Mouse (Mus musculus) adrenal gland, adult (tissue): ENCODE measurements at regions not wholly inside any gene's neighbourhood (a gene's known extent, or its start where the extent isn't known, plus 50 kb on each side); places are given as distances from the start of the nearest gene placed in this dataset.
A peak's percentile ranks its signal among the peaks of the same experiment; 100 is the strongest.

ENCODE experiments used
- DNase-seq, 2 experiments: peaks; one replicate each; pipeline ENCODE4 v3.0.0; 2022 to 2023; ENCODE audit warnings: low spot score in 1 of 2; ENCODE audit not compliant: inconsistent age in 2 of 2

DNA sequence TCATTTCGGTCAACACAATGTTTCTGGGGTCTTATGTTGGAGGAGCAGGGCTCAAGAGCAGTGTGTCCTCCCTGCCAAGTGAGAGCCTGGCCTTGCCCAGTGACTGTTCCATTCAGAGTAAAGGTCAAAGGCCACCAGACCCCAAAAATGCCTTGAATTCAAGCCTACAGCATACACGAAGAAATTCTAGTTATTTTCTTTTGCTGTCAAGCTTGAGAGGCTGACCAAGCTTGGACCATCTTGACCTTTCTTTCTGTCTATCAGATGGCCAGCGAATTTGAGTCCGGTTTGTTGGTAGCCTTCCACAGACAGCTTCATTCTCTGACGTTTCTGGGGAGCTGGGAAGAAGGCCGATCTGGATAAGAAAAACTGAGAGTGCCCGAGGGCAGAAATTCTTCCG, 68.1 kb upstream of the Map4k3 start:
- no peak for DNase-seq

DNA sequence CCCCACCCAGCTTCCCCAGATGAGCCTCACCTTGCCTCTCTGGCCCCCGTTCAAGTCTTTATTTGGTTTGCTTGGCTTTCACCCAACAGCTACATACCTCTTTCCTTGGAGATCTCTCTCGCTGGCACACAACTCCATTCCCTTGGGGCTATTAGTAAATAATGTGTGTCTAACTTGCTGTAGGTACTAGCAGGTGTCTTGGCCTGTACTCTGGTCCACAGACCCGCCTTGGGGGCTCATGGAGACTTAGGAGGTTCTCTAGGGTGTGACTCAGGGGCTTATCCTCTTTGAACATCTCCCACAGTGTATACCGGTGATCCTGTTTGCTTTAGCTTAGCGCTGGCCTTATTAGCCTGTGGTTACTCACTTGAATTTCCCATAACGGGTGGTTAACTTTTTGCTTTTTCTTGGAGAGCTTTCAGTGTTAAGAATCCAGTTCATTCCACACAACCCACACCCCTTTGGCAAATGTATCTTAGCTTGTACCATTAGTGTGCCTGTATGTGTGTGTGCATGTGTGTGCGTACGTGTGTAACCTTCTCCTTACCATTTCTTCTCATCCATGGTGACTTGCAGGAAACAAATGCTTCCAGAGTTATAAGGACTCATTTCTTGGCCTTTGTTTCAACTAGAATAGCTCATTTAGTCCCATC, 67.3 kb upstream of the Map4k3 start:
- DNase-seq: no peak

DNA sequence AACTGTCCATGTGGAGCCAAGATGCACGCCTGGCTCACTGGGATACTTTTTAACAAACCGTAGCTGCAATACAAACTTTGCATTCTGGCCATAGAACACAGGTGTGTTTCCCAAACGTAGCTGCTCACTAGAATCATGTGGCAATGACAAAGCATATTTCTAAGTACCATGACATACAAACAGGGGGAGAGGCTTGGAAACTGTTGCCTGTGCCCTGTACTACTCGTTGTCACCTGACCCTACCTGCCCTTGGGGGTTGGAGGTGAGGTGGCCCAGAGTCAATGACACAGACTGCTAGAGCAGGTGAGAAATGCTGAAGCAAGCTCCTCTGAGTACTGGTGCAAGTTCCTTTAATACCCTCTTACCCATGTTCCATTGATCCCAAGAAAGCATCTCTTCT, 64.3 kb upstream of the Map4k3 start:
- no peak for DNase-seq

DNA sequence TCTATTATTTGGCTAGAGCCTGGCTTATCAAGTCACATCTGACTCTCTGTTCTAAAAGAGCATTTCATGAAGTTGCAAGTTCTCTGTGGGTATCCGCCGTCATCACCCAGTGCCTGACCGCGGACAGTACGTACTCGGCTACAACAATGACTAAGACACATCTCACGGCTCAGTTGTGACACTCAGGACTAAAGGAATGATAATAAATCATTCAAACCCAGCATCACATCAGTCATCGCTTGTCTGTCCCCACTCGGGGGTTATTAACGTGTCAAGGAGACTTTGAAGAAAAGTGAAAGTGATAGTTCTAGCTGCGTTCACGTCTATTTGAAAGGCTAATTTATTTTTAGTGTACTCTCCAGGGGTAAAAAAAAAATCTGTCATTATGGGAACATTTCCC, 61.4 kb upstream of the Map4k3 start:
- DNase-seq: peak; percentile 67 to 76

DNA sequence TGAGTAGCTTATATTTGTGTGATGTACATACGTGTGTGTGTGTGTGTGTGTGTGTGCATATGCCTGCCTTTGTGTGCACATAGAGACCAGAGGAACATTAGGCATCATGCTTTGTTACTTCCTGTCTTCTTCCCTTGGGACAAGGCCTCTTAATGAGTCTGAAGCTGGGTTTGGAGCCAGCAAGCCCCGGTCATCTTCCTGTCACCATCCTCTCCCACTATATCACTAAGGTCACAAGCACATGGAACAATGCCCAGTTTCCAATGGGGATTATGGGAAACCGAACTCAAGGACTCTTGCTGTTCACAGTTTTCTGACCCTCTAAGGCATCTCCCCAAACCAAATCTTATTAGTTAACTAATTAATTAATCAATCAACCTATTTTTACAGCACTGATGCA, 60.7 kb upstream of the Map4k3 start:
- peak in 1 of 2 experiments; percentile 64 for DNase-seq

DNA sequence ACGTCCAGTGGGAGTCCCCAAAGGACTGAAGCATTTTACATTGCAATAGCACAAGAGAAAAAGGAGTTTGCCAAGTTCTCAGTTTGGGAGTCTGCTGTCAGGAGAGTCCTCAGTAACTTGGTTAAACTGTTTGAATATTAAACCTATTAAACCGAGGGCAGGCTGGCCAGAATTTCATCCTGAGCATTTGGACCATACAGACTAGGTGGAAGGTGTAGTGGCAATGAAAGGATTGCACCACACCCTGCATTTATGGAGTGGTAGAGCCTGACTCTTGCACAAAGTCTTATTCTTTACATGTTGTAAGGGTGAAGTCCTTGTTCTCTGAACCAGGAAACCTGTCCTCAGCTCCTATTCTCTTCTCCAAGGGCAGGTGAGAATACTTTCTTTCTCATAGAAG, 58.6 kb upstream of the Map4k3 start:
- DNase-seq: no peak

DNA sequence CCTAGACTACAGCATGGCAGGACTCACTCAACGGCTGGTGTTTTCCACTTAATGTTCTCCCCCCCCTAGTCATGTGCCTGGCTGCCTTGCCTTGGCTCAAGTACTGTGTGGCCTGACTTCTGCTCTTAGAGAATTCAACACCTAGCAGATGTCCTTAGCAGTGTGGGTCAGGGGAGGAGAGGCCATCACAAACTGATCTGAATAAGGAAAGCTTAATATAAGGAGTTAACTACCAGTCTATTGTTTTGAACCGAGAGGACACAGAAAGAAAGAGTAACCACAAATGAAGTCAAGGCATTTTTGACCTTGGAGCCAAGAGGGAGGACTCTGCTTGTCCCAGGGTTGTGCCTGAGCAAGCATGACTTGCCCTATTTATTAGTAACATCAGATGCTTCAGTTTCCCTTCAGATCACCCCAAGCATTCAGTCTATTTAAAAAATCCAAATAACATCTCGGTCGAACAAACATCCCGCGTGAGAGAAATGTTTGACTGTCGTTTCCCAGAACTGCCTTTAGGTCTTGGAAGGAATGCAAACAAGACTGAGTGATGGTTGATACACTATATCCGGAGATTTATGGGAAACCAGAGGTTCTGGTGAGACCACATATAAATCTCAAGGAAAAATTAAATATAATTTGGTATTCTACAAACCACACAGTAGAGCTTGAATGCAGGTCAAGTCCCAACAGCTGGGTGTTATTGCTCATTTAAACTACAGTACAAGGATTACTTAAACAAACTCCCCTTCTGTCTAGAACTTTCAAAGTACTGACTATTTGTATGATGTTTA, 58.0 kb upstream of the Map4k3 start:
- DNase-seq: no peak

DNA sequence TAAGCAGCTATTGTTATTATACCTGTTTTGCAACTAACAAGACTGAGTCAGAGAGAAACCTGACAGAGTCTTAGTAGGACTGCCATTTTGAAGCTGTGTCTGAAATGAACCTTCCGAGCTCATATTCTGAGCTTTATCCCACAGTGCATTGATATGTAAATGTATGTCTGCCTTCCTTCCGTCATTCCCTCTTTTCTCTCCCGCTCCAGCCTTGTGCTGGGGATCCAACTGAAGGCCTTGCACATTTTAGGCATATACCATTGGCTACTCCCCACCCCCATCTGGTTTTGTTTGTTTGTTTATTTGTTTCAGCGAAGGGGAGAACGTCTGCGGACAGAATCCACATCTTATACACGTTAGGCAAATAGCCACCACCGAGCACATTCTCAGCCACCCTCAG, 57.2 kb upstream of the Map4k3 start:
- no peak for DNase-seq

DNA sequence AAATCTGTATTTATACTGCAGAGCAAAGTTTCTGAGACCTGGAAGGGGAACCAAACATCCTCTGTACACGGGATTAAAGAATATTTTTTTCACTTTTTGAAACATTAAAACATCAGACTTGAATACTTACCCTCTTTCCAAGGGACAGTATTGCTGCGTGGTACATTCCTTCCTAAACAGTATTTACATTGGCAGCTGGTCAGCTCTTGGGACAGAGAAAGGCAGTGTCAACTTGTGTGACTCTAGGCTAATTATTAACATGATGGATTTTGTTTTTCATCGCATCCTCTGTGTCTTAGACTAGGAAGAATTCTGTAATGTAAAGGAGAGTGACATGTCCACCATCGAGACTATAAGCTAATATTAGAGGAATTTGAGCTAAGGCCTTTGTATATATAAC, 56.8 kb upstream of the Map4k3 start:
- no peak for DNase-seq

DNA sequence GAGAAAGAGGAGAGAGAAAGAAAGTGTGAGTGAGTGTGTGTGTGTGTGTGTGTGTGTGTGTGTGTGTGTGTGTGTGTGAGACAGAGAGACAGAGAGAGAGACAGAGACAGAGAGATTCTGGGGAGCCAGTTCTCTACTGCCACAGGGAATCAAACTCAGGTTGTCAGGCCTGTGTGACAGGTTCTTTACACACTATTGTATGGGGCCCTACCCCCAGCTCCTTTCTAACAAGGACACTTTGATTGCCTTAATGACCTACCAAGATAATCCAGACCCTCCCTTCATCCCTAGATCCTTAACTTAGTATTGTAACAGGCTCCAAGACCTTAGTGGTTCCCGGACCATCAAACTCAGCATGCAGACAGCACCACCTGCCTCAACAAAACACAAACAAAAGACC, 53.9 kb upstream of the Map4k3 start:
- no peak for DNase-seq

DNA sequence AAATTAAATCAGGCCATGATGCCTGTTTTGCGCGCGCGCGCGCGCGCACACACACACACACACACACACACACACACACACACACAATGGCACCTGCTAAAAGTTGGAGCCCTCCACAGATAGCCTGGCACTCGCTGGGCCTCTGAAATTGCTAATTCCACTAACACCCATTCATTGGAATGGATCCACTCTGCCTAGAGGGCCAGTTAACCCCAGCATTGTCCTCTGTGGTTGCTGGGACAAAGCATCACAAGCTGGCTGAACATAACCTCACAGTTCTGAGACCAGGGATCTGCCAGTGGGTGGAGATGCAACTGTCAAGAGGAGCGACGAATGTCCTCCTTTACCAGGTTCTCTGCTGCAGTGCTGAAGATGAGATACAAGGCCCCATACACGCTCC, 53.3 kb upstream of the Map4k3 start:
- no peak for DNase-seq

DNA sequence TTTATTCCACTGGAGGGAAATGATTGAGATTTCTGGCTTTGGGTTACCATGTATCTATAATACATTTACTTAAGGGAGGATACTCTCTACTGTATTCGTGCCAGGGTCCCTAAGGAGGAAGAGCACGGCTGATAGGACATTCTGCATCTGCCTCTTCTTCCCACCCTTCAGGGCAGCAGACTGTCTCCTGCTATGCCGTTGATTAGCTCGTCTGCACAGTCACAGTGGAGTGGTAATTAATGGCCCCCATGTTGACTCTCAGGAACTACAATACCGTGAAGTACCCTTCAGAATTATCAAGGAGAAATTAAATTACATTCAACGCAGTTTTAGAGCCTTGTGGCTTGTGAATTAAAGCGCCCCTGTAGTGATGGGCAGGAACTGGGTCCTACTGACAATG, 52.0 kb upstream of the Map4k3 start:
- DNase-seq: no peak

DNA sequence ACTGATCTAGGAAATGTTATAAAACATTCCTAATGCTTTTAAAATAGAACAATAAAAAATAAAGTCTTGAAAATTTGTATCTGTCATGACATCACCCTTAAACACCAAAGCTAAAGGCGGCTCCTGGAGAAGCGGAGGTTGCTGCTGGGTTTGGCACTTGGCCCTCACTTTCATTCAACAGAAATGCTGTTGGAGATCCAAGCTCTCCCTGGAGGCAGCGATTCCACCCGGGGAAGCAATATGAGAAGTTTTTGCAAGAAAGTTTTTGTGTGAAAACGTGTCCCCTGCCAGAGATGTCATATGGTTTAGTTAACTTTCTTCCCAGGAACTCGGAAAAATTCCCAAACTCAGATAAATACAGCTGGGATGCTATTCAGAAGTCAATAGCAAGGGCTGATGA, 51.5 kb upstream of the Map4k3 start:
- DNase-seq: no peak
